Mouse (Mus musculus): Measurements from ENCODE around the gene Cdc42. TPM values are rescaled to one million over a fixed set of nuclear protein-coding genes. Genes with fewer than 3 reads are reported as not detected.

Cdc42 gene
- total RNA-seq, 2 experiments from 2014 or later = 469 to 477 TPM

- no peak for ATAC-seq (replicated peaks; ENCODE audit: poor library complexity, severe bottlenecking)
Observed at GRCm38 (mm10) chr4:137287206-137287605, 70.3 kb downstream of the Cdc42 start.

GRCm38 (mm10) chr4:137286662-137286953, 70.9 kb downstream of the Cdc42 start:
- ATAC-seq (replicated peaks; ENCODE audit: poor library complexity, severe bottlenecking) = no peak

- ATAC-seq (replicated peaks; ENCODE audit: poor library complexity, severe bottlenecking) = no peak
Observed at GRCm38 (mm10) chr4:137285876-137286661, 71.5 kb downstream of the Cdc42 start.

- no peak for ATAC-seq (replicated peaks; ENCODE audit: poor library complexity, severe bottlenecking)
Observed at GRCm38 (mm10) chr4:137283407-137283732, 74.2 kb downstream of the Cdc42 start.

GRCm38 (mm10) chr4:137282584-137283406, 74.7 kb downstream of the Cdc42 start:
- ATAC-seq (replicated peaks; ENCODE audit: poor library complexity, severe bottlenecking) = no peak

GRCm38 (mm10) chr4:137282122-137282521, 75.4 kb downstream of the Cdc42 start:
- no peak for ATAC-seq (replicated peaks; ENCODE audit: poor library complexity, severe bottlenecking)

GRCm38 (mm10) chr4:137281273-137281672, 76.2 kb downstream of the Cdc42 start:
- no peak for ATAC-seq (replicated peaks; ENCODE audit: poor library complexity, severe bottlenecking)

- no peak for ATAC-seq (replicated peaks; ENCODE audit: poor library complexity, severe bottlenecking)
Observed at GRCm38 (mm10) chr4:137279346-137279745, 78.2 kb downstream of the Cdc42 start.

- no peak for ATAC-seq (replicated peaks; ENCODE audit: poor library complexity, severe bottlenecking)
Observed at GRCm38 (mm10) chr4:137278144-137279040, 79.1 kb downstream of the Cdc42 start.

- no peak for ATAC-seq (replicated peaks; ENCODE audit: poor library complexity, severe bottlenecking)
Observed at GRCm38 (mm10) chr4:137277600-137278143, 79.8 kb downstream of the Cdc42 start.

GRCm38 (mm10) chr4:137277166-137277513, 80.4 kb downstream of the Cdc42 start, which contains the start of gene Wnt4:
Gene Wnt4, plus strand, starts transcription at chr4:137277489.
- ATAC-seq (replicated peaks; ENCODE audit: poor library complexity, severe bottlenecking) = no peak; the same call in 1 of the 2 replicates

GRCm38 (mm10) chr4:137276443-137277165, 80.9 kb downstream of the Cdc42 start:
- ATAC-seq (replicated peaks; ENCODE audit: poor library complexity, severe bottlenecking) = peak; percentile 14; the same call in 1 of the 2 replicates

- ATAC-seq (replicated peaks; ENCODE audit: poor library complexity, severe bottlenecking) = no peak
Observed at GRCm38 (mm10) chr4:137274304-137274703, 83.2 kb downstream of the Cdc42 start.

GRCm38 (mm10) chr4:137271856-137272255, 85.7 kb downstream of the Cdc42 start:
- ATAC-seq (replicated peaks; ENCODE audit: poor library complexity, severe bottlenecking) = no peak

Other genes starting within 250 kb of the Cdc42 start
- not detected in 2 replicates for gene Wnt4, start 80.2 kb downstream of the Cdc42 start, total RNA-seq (2014; fragmentation: Nextera tagmentation)
- gene Wnt4, start 80.2 kb downstream of the Cdc42 start, total RNA-seq (2017) = not detected in 2 replicates
- gene Cela3a, start 52.1 kb upstream of the Cdc42 start, total RNA-seq (2014; fragmentation: Nextera tagmentation) = not detected in 2 replicates
- not detected in 2 replicates for gene Cela3a, start 52.1 kb upstream of the Cdc42 start, total RNA-seq (2017)
- not detected in 2 replicates for gene Cela3b, start 72.8 kb upstream of the Cdc42 start, total RNA-seq (2014; fragmentation: Nextera tagmentation)
- not detected in 2 replicates for gene Cela3b, start 72.8 kb upstream of the Cdc42 start, total RNA-seq (2017)
- not detected in 2 replicates for gene 1700013G24Rik, start 95.6 kb upstream of the Cdc42 start, total RNA-seq (2014; fragmentation: Nextera tagmentation)
- gene 1700013G24Rik, start 95.6 kb upstream of the Cdc42 start, total RNA-seq (2017) = not detected in 2 replicates
- gene Hspg2, start 111.0 kb upstream of the Cdc42 start, total RNA-seq (2014; fragmentation: Nextera tagmentation) = 0.21 TPM in 1 of 2 replicates, not detected in the other
- gene Hspg2, start 111.0 kb upstream of the Cdc42 start, total RNA-seq (2017) = 0.05 TPM in 1 of 2 replicates, not detected in the other
- gene Ldlrad2, start 216.8 kb upstream of the Cdc42 start, total RNA-seq (2014; fragmentation: Nextera tagmentation) = not detected in 2 replicates
- not detected in 2 replicates for gene Ldlrad2, start 216.8 kb upstream of the Cdc42 start, total RNA-seq (2017)
- 76.3 and 119 TPM in 2 replicates for gene Usp48, start 236.0 kb upstream of the Cdc42 start, total RNA-seq (2014; fragmentation: Nextera tagmentation)
- 132 and 151 TPM in 2 replicates for gene Usp48, start 236.0 kb upstream of the Cdc42 start, total RNA-seq (2017)

Data from granulocyte monocyte progenitor cell, adult 5-6 weeks (primary cell).